Mouse (Mus musculus) heart, embryonic 14.5 days (tissue): ENCODE measurements at regions not wholly inside any gene's neighbourhood (a gene's known extent, or its start where the extent isn't known, plus 50 kb on each side); places are given as distances from the start of the nearest gene placed in this dataset.

Source experiments
- ATAC-seq: fragments of 200-750 bp; cut with Nextera tagmentation; 2 replicates; pipeline ENCODE4 v1.8.0; 2017; ENCODE audit warnings: low read depth, moderate TSS enrichment; ENCODE audit not compliant: insufficient number of reproducible peaks, insufficient read depth, low FRiP score
- H3K27ac ChIP-seq, 2 experiments: fragments of 200-500 bp in 1 of 2; fragments of 300-500 bp in 1 of 2; sonication (generic) in 1 of 2; replicated peaks in 1 of 2; 2 replicates each; pipeline ENCODE4 v1.5.1; 2012 to 2014; ENCODE audit warnings: low read depth in 2 of 2, low read length in 2 of 2, control low read depth in 1 of 2, mild to moderate bottlenecking in 1 of 2, mixed read lengths in 1 of 2; ENCODE audit not compliant: control insufficient read depth in 1 of 2, insufficient read depth in 1 of 2
- H3K27me3 ChIP-seq: fragments of 300-500 bp; sonication (generic); 2 replicates; pipeline ENCODE4 v1.6.1; 2014; ENCODE audit warnings: mild to moderate bottlenecking, low read length, control low read depth; ENCODE audit not compliant: control insufficient read depth, insufficient read depth
- H3K36me3 ChIP-seq: fragments of 300-500 bp; sonication (generic); 2 replicates; pipeline ENCODE4 v1.6.1; 2014; ENCODE audit warnings: mild to moderate bottlenecking, control low read depth, low read length, mixed read lengths; ENCODE audit not compliant: control insufficient read depth, insufficient read depth
- H3K4me1 ChIP-seq, 2 experiments: fragments of 200-500 bp in 1 of 2; fragments of 300-500 bp in 1 of 2; sonication (generic) in 1 of 2; 2 replicates each; pipeline ENCODE4 v1.6.1; 2012 to 2014; ENCODE audit warnings: low read length in 2 of 2, control low read depth in 1 of 2, mixed read lengths in 1 of 2; ENCODE audit not compliant: control insufficient read depth in 2 of 2, insufficient read depth in 2 of 2
- H3K4me2 ChIP-seq: fragments of 300-500 bp; sonication (generic); 2 replicates; pipeline ENCODE4 v1.6.1; 2014; ENCODE audit warnings: mild to moderate bottlenecking, low read length
- H3K4me3 ChIP-seq, 2 experiments: fragments of 200-500 bp in 1 of 2; fragments of 300-500 bp in 1 of 2; sonication (generic) in 1 of 2; 2 replicates each; pipeline ENCODE4 v1.5.1; 2012 to 2014; ENCODE audit warnings: low read length in 2 of 2, mild to moderate bottlenecking in 2 of 2, control low read depth in 1 of 2, low read depth in 1 of 2, moderate library complexity in 1 of 2; ENCODE audit not compliant: control insufficient read depth in 1 of 2, insufficient read depth in 1 of 2
- H3K9ac ChIP-seq: fragments of 300-500 bp; sonication (generic); 2 replicates; pipeline ENCODE4 v1.6.1; 2014; ENCODE audit warnings: mild to moderate bottlenecking, low read length
- H3K9me3 ChIP-seq: fragments of 300-500 bp; sonication (generic); 2 replicates; pipeline ENCODE4 v1.6.1; 2016; ENCODE audit warnings: low read length, control low read depth; ENCODE audit not compliant: control insufficient read depth
- WGBS: fragments of 180-500 bp; shearing (Covaris S2); extraction: QIAGEN DNeasy Blood & Tissue Kit; methylation state at CpG from one replicate; pipeline ENCODE4 v1.1.7; 2014; 5-methylcytosine and 5-hydroxymethylcytosine counted together

- H3K36me3 ChIP-seq, result no peaks in the 10 kb centered on the region
- H3K4me2 ChIP-seq, result no peak overlapping the region
- no peak overlapping the region for H3K4me3 ChIP-seq
- no peaks in the 10 kb centered on the region for H3K4me1 ChIP-seq
- no peak overlapping the region for H3K27ac ChIP-seq
- H3K9ac ChIP-seq, result no peak overlapping the region
- peaks cover 18% of the 10 kb centered on the region for H3K9me3 ChIP-seq
- no peak for ATAC-seq
- 73% methylated on average over 6 of the region's 6 CpGs for WGBS
- no peaks in the 10 kb centered on the region for H3K27me3 ChIP-seq
These were observed 208.4 kb upstream of the Dio3 start for GRCm38 (mm10) chr12:110070506-110070905.

- H3K4me2 ChIP-seq, result no peak overlapping the region
- no peak overlapping the region for H3K4me3 ChIP-seq
- peaks cover 18% of the 10 kb centered on the region for H3K9me3 ChIP-seq
- no peaks in the 10 kb centered on the region for H3K36me3 ChIP-seq
- no peak for ATAC-seq
- no peak overlapping the region for H3K27ac ChIP-seq
- 56% methylated on average over 4 of the region's 4 CpGs for WGBS
- no peaks in the 10 kb centered on the region for H3K27me3 ChIP-seq
- H3K4me1 ChIP-seq, result no peaks in the 10 kb centered on the region
- no peak overlapping the region for H3K9ac ChIP-seq
These were observed 207.0 kb upstream of the Dio3 start for GRCm38 (mm10) chr12:110071823-110072222.

GRCm38 (mm10) chr12:110074921-110075320, 203.9 kb upstream of the Dio3 start:
- 75% methylated on average over 8 of the region's 8 CpGs for WGBS
- Histone ChIP-seq H3K9ac (no peak overlapping the region), H3K4me1 (no peaks in the 10 kb centered on the region), H3K4me3 (no peak overlapping the region), H3K27me3 (no peaks in the 10 kb centered on the region), H3K36me3 (no peaks in the 10 kb centered on the region), H3K9me3 (peaks cover 5% of the 10 kb centered on the region; the same call in 1 of the 2 replicates), H3K4me2 (no peak overlapping the region), H3K27ac (no peak overlapping the region)
- no peak for ATAC-seq

- ATAC-seq, result no peak
These were observed 201.5 kb upstream of the Dio3 start for GRCm38 (mm10) chr12:110077211-110077884.

GRCm38 (mm10) chr12:110078081-110078505, 200.8 kb upstream of the Dio3 start:
- Histone ChIP-seq H3K4me3 (no peak overlapping the region), H3K4me2 (no peak overlapping the region), H3K9ac (no peak overlapping the region), H3K4me1 (no peaks in the 10 kb centered on the region), H3K27ac (no peak overlapping the region), H3K9me3 (no peaks in the 10 kb centered on the region), H3K27me3 (no peaks in the 10 kb centered on the region), H3K36me3 (no peaks in the 10 kb centered on the region)
- WGBS, result 79% methylated on average over 13 of the region's 13 CpGs
- no peak for ATAC-seq

More at GRCm38 (mm10) chr12:110077211-110077884, 201.5 kb upstream of the Dio3 start:
- no peak overlapping the region for H3K4me2 ChIP-seq
- WGBS, result 64% methylated on average over 6 of the region's 6 CpGs
- H3K27ac ChIP-seq, result no peak overlapping the region
- no peak overlapping the region for H3K4me3 ChIP-seq
- no peaks in the 10 kb centered on the region for H3K4me1 ChIP-seq
- no peaks in the 10 kb centered on the region for H3K27me3 ChIP-seq
- H3K9me3 ChIP-seq, result no peaks in the 10 kb centered on the region
- no peaks in the 10 kb centered on the region for H3K36me3 ChIP-seq
- H3K9ac ChIP-seq, result no peak overlapping the region

- Histone ChIP-seq H3K9me3 (no peaks in the 10 kb centered on the region), H3K4me1 (no peaks in the 10 kb centered on the region), H3K36me3 (no peaks in the 10 kb centered on the region), H3K27me3 (no peaks in the 10 kb centered on the region), H3K27ac (no peak overlapping the region), H3K9ac (no peak overlapping the region), H3K4me3 (no peak overlapping the region), H3K4me2 (no peak overlapping the region)
- ATAC-seq, result no peak
- WGBS, result 84% methylated on average over 3 of the region's 3 CpGs
These were observed 196.8 kb upstream of the Dio3 start for GRCm38 (mm10) chr12:110081831-110082615.

- Histone ChIP-seq H3K4me2 (no peak overlapping the region), H3K4me3 (no peak overlapping the region), H3K9ac (no peak overlapping the region), H3K36me3 (no peaks in the 10 kb centered on the region), H3K4me1 (no peaks in the 10 kb centered on the region), H3K27me3 (no peaks in the 10 kb centered on the region), H3K9me3 (no peaks in the 10 kb centered on the region), H3K27ac (no peak overlapping the region)
- 58% methylated on average over 13 of the region's 13 CpGs for WGBS
- ATAC-seq, result 0 out of 2 replicates have a peak, but pooled peaks have one; percentile 19
These were observed 195.9 kb upstream of the Dio3 start for GRCm38 (mm10) chr12:110082921-110083320.
